16 mouse cellular contexts compared by ENCODE assay signal in genomic region chr3:69818466-69818865, GRCm38 (mm10). TPM values are rescaled to one million over a fixed set of nuclear protein-coding genes. Genes with fewer than 3 reads are reported as not detected.
A peak's percentile ranks its signal among the peaks of the same experiment; 100 is the strongest.
DNase-seq lines count a peak whose midpoint lies in the region; ATAC-seq and TF ChIP-seq lines count a peak whose summit lies in the region.
"Had no signal": no experiment of that assay in that cellular context is flagged by ENCODE, and none has a peak within 500 bp of the region (broad histone marks: within the 10 kb centered on the region; RNA-seq: fewer than 3 reads in every experiment).

No protein-coding gene starts in this region.

- H3K36me3 ChIP-seq in lung, embryonic 14.5 days (ENCODE audit: insufficient read depth), result no peaks in the 10 kb centered on the region
- H3K36me3 ChIP-seq in lung, postnatal 0 days (ENCODE audit: insufficient read depth, low read length), result no peaks in the 10 kb centered on the region
- H3K36me3 ChIP-seq: heart, embryonic 15.5 days; limb, embryonic 15.5 days; lung, embryonic 15.5 days had no signal

- H3K4me2 ChIP-seq in lung, embryonic 14.5 days, result no peak overlapping the region
- H3K4me2 ChIP-seq in lung, postnatal 0 days (replicated peaks; ENCODE audit: low read depth, low read length), result no peak overlapping the region
- H3K4me2 ChIP-seq: heart, embryonic 15.5 days; limb, embryonic 15.5 days; lung, embryonic 15.5 days; midbrain, embryonic 11.5 days had no signal

- 44% methylated on average over 5 of the region's 5 CpGs for WGBS in lung, embryonic 14.5 days
- WGBS in lung, postnatal 0 days, result 48% methylated on average over 5 of the region's 5 CpGs

- peak; percentile 58 for ATAC-seq in lung, embryonic 14.5 days (ENCODE audit: insufficient read depth)
- no peak for ATAC-seq in lung, postnatal 0 days
- no peak for ATAC-seq in megakaryocyte, adult 5-6 weeks (ENCODE audit: poor library complexity, severe bottlenecking)
- no peak for ATAC-seq in monocyte, adult 5-6 weeks (replicated peaks; ENCODE audit: insufficient number of reproducible peaks, low FRiP score, low TSS enrichment, poor library complexity, severe bottlenecking)
- ATAC-seq: Patski had no signal

- DNase-seq in lung, embryonic 14.5 days, result peak; percentile 72
- DNase-seq in lung, postnatal 0 days (ENCODE audit: low spot score), result no peak
- peak; percentile 60 for DNase-seq in brain, adult 2 months (ENCODE audit: low read depth, low spot score)
- peak; percentile 50 for DNase-seq in cerebellum, adult 11 months
- DNase-seq in cerebellum, postnatal 36 days, result peak; percentile 50 to 53
- DNase-seq: kidney, adult 9 months had no signal

- H3K4me3 ChIP-seq in lung, embryonic 14.5 days (ENCODE audit: low read depth, low read length), result no peak overlapping the region
- no peak overlapping the region for H3K4me3 ChIP-seq in lung, postnatal 0 days (ENCODE audit: low read depth, low read length)
- H3K4me3 ChIP-seq: heart, embryonic 15.5 days; layer of hippocampus, adult 2 months; limb, embryonic 15.5 days; lung, embryonic 15.5 days had no signal

- TF ChIP-seq EP300 in lung, postnatal 0 days (IDR thresholded peaks at IDR 0.05), result no peak

- TF ChIP-seq CTCF in lung, embryonic 14.5 days (IDR thresholded peaks at IDR 0.05; ENCODE audit: low read depth), result no peak
- no peak for TF ChIP-seq CTCF in lung, postnatal 0 days (IDR thresholded peaks at IDR 0.05)

- no peaks in the 10 kb centered on the region for H3K9me3 ChIP-seq in lung, embryonic 14.5 days (ENCODE audit: low read depth, low read length)
- H3K9me3 ChIP-seq in lung, postnatal 0 days (ENCODE audit: low read length), result no peaks in the 10 kb centered on the region
- H3K9me3 ChIP-seq: heart, embryonic 15.5 days; limb, embryonic 15.5 days; lung, embryonic 15.5 days had no signal

- no peak overlapping the region for H3K9ac ChIP-seq in lung, embryonic 14.5 days
- H3K9ac ChIP-seq in lung, postnatal 0 days (replicated peaks; ENCODE audit: low read depth), result no peak overlapping the region
- H3K9ac ChIP-seq: heart, embryonic 15.5 days; limb, embryonic 15.5 days; lung, embryonic 15.5 days had no signal

- H3K27ac ChIP-seq in lung, embryonic 14.5 days (ENCODE audit: low read depth), result no peak overlapping the region
- no peak overlapping the region for H3K27ac ChIP-seq in lung, postnatal 0 days (ENCODE audit: low read length)
- H3K27ac ChIP-seq: heart, embryonic 15.5 days; limb, embryonic 15.5 days; lung, embryonic 15.5 days had no signal

- no peaks in the 10 kb centered on the region for H3K27me3 ChIP-seq in lung, embryonic 14.5 days (ENCODE audit: insufficient read depth, low read length)
- no peaks in the 10 kb centered on the region for H3K27me3 ChIP-seq in lung, postnatal 0 days (replicated peaks; ENCODE audit: insufficient read depth, low read length)
- H3K27me3 ChIP-seq: heart, embryonic 15.5 days; limb, embryonic 15.5 days; lung, embryonic 15.5 days had no signal

- no peaks in the 10 kb centered on the region for H3K4me1 ChIP-seq in lung, embryonic 14.5 days (ENCODE audit: insufficient read depth)
- H3K4me1 ChIP-seq in lung, postnatal 0 days (ENCODE audit: insufficient read depth, low read depth, low read length), result no peaks in the 10 kb centered on the region
- H3K4me1 ChIP-seq: heart, embryonic 15.5 days; limb, embryonic 15.5 days had no signal

RNA-seq across cellular contexts. Expression of gene Sptssb, which starts 41.3 kb away (rescaled TPM):
- 9.8 and 10.8 TPM in 2 replicates for polyA plus RNA-seq in lung, embryonic 14.5 days (2014; fragmentation: Nextera tagmentation; extraction: Ambion mirVana)
- 4.1 and 5.0 TPM in 2 replicates for polyA plus RNA-seq in lung, postnatal 0 days (2015; fragmentation: Nextera tagmentation; extraction: Ambion mirVana)
- total RNA-seq in megakaryocyte, adult 5-6 weeks (2015), result not detected in 2 replicates
- not detected in 2 replicates for total RNA-seq in megakaryocyte, adult 5-6 weeks (2017)
- not detected in 3 replicates for total RNA-seq in monocyte, adult 5-6 weeks (2017)
- total RNA-seq: adrenal gland, adult 18-20 months had no signal
- polyA plus RNA-seq: gonadal fat pad, adult 2 months had no signal
